Mouse (Mus musculus) CH12F3 (cell line): ENCODE data around the gene Chchd2.

Experiments used
- in situ Hi-C: fragments of 300-500 bp; cut with MboI; formaldehyde crosslinking; loops from 2 replicates; pipeline ENCODE4 v1.14.3; 2020; ENCODE audit warnings: low sequenced_read_pairs

The Chchd2 gene

DNA sequence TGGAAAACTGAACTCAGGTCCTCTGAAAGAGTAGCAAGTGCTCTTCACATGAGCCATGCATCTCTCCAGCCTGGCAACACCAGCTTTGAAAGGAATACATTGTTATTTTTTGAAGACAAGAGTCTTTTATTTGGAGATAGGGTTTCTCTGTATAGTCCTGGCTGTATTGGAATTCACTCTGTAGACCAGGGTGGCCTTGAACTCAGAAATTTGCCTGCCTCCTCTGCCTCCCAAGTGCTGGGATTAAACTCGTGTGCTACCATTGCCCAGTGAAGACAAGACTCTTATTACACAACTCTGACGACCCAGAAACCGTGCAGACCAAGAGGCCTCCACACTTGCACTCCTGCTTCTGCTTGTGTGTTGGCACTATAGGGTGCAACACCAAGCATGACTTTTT lies 7.4 kb downstream of the Chchd2 start:
- in situ Hi-C loops: no loop called here

- in situ Hi-C loops: no loop called here
Observed at GRCm38 (mm10) chr5:129878946-129879345, 8.3 kb downstream of the Chchd2 start.

- in situ Hi-C loops: no loop called here
Observed at GRCm38 (mm10) chr5:129877731-129878455, 9.4 kb downstream of the Chchd2 start.

DNA sequence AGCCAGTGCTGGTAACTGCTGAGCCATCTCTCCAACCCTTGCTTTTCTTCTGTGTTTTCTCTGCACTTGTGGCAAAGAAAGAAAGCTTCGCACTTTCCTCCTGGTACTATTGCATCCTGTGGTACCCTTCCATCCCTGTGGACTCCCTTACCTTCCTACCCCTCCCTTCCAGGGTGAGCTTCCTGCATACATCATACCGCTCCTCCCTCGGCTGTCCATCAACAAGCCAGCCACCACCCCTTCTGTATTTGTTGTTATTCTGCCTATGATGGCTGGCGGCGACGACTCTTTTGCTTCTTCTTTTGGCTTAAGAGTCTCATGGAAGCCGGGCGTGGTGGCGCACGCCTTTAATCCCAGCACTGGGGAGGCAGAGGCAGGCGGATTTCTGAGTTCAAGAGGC lies 12.2 kb downstream of the Chchd2 start:
- in situ Hi-C loops: no loop called here

- in situ Hi-C loops: no loop called here
Observed at GRCm38 (mm10) chr5:129873942-129874341, 13.3 kb downstream of the Chchd2 start.

DNA sequence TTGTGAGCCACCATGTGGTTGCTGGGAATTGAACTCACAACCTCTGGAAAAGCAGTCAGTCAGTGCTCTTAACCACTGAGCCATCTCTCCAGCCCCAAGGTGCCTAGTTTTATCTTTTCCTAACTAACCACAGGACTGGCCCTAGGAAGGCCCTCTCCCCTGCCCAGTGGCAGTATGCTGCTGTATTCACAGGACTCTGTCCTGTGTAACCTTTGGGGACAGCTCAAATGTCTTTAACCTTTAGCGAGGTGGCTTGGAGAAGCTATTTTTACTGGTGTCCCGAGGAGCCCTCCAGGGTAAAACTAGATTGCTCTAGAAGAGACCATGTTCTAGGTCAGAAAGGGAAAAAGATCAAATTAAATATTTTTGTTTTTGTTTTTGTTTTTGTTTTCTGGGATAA lies 16.0 kb downstream of the Chchd2 start:
- in situ Hi-C loops: no loop called here

DNA sequence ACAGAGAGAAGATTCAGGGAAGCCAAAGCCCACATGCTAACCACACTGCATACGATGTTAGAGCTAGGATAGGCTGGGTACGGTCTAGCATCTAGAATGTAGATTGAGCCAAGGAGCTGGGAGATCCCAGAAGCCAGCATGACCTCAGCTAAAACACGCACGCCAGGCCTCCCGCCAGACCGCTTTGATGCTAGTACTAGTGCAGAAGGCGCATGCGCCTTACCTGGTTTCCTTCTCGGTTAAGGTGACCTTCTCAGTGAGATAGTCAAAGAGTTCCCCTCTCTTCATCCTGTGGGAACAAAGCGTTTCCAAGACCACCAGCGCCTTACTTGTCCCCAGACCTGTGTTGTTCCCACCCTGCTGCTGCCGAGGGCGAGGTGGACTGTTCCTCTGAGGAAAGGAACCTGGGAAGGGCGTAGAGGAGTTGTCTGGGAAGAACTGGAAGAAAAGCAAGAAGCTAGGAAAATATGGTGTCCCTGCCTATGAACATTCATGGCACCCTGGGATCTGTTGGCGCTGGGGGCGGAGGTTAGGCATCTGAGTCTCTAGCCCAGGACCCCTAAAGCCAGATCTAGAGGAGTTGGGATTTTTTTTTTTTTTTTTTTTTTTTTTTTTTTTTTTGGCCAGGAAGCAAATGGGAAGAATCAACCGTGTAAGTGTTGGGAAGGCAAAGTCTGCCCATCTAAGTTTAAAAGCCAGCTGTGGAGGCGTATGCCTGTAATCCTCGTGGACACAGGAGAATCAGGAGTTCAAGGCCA lies 17.9 kb downstream of the Chchd2 start:
- in situ Hi-C loops: no loop called here

GRCm38 (mm10) chr5:129865841-129866240 lies 21.4 kb downstream of the Chchd2 start:
- in situ Hi-C loops: no loop called here

- in situ Hi-C loops: no loop called here
Observed at GRCm38 (mm10) chr5:129864467-129864866, 22.8 kb downstream of the Chchd2 start.

GRCm38 (mm10) chr5:129862325-129862724 lies 24.9 kb downstream of the Chchd2 start:
- in situ Hi-C loops: no loop called here

GRCm38 (mm10) chr5:129856414-129856813 lies 30.9 kb downstream of the Chchd2 start:
- in situ Hi-C loops: no loop called here

GRCm38 (mm10) chr5:129855163-129855562 lies 32.1 kb downstream of the Chchd2 start:
- in situ Hi-C loops: no loop called here

DNA sequence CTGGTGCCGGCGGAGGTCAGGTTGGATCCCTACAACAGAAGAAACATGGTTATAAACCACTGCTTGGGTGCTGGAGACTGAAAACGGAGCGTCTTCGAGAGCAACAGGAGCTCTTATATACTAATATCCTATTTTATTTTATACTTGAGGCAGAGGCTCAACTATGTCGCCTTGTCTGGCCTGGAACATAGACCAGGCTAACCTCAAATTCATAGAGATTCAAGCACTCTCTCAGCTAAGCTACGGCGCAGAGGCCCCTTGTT lies 39.8 kb downstream of the Chchd2 start:
- in situ Hi-C loops: no loop called here

DNA sequence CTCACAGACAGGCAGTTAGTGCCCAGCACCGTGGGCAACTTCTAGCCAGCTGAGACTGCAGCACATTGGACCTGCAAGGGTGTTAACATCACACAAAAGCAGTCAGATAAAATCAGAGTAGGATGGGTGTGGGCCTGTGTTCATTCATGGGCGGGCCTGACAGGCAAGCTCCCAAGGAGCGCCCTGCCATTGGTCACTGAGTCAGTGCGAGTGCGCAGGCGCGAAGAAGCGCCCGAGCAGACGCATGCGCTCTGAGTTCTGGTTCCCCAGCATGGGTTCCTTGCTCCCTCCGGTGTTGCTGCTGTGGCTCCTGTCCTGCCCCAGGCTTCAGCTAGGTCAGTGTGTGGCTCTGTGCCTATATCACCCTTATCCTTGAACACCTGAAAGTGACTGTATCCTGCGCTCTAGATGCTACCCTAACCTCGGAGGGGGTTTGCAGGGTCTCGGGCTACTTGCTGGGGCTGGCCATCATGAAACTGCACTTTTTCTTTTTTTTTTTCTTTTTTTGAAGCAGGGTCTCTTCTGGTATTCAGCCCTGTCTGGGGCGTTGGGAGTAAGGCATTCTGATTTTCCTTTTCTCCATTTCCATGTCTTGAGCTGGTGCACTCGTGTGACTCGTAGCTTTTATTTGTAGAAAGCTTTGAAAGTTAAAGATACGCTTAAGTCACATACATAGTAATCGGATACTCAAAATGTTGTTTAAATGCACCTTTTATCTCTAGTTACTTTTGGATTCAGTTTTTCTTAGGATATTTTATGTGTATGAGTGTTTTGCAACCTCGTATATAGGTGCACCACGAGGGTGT lies 40.3 kb downstream of the Chchd2 start, which contains the start of gene Sumf2:
Sumf2 (plus strand) TSS at position 235 of the 806 bp plus-strand sequence.
- in situ Hi-C loops: no loop called here

DNA sequence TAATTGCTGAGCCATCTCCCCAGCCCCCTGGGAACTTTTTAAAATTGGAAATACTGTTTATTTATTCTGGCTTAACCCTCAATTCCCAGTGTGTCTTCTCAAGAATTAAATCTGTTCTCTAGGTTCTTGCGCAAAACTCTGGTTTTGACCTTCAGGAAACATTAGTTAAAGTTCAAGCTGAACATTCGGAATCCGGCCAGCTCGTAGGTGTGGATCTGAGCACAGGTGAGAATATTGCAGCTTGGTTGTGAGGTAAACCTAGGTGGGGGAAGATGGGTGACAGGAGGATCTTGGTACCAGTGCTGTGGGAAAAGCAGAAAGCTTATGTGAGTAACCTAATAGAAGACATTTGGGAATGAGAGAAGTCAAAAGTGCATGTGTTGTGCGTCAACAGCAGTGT lies 42.4 kb downstream of the Chchd2 start:
- in situ Hi-C loops: no loop called here
